Mouse (Mus musculus) hindlimb bud, embryonic 11.5 days (tissue): ENCODE measurements at regions not wholly inside any gene's neighbourhood (a gene's known extent, or its start where the extent isn't known, plus 50 kb on each side); places are given as distances from the start of the nearest gene placed in this dataset.
A peak's percentile ranks its signal among the peaks of the same experiment; 100 is the strongest.

Experiments
- DNase-seq: peaks from one replicate; pipeline ENCODE4 v3.0.0-alpha.2; 2012; ENCODE audit warnings: low read depth, low spot score; ENCODE audit errors: extremely low spot score

GRCm38 (mm10) chr2:146565693-146566092 lies 53.5 kb upstream of the Ralgapa2 start:
- no peak for DNase-seq

DNA sequence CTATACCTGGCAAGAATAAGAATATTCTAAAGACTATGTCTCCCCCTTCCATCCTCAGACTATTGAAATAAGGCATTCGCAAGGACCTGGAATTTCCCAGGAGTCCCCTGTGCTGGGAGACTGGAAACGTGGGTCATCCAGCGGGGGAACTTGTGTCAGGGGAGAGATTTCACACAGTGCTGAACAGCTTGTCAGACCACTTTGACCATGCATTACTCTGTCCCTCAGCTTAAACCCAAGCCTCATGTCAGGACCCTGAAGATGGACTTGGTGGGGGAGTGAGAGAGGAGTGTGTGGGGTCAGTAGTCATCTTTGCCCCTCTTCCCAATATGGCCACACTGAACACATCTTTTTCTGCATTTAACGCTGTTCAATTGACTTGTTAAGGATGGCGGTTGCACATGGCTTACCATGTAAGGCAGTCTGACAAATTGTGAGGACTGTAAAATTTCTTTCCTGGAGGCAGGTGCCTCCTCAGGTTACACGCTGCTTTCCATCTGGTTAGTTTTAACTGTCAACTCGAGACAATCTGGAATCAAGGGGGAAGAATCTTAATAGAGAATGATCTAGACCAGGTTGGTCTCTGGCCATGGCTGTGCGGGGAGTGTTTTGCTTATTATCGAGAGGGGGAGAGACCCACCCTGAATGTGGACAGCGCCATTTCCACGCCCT lies 56.2 kb upstream of the Ralgapa2 start:
- DNase-seq = no peak

DNA sequence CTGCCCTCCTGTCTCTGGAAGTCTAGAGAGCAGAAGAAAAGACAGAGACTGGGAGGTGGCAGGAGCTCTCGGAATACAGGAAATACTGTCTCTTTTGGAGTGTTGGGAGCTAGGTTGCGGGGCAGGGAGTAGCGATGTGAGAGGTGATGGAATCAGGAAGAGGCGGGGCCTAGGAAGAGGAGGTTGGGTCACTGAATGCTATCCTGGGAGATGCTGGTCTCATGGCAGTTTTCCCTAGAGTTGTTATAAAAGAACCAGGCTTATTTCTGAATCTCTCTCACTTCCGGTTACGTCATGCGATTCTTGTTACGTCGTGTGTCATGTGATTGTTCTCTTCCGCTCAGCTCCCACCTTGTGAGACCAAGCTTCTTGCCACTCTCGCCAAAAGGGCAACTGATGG lies 58.9 kb upstream of the Ralgapa2 start:
- DNase-seq = no peak

DNA sequence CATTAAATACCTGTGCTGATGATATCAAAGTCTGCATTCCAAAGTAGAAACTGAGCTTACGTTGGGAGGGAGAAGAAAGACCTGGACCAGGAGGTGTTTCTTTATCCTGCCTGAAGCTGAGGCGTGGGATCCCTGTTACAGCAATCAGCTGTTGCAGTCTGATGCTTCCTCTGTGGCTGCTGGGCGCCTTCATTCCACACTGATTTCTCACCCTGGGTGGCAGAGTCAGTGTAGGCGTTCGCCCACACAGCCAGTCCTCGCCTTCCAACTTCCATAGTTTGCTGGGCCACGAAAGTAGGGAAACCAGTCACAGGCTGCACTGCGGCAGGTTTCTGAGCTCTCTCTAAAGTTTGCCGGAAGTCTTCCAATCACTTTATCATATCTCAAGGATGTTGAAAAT lies 59.7 kb upstream of the Ralgapa2 start:
- DNase-seq = no peak

GRCm38 (mm10) chr2:146575610-146576297 lies 63.6 kb upstream of the Ralgapa2 start:
- DNase-seq = no peak

- DNase-seq = no peak
Measured at GRCm38 (mm10) chr2:146576298-146576905, 64.3 kb upstream of the Ralgapa2 start.

DNA sequence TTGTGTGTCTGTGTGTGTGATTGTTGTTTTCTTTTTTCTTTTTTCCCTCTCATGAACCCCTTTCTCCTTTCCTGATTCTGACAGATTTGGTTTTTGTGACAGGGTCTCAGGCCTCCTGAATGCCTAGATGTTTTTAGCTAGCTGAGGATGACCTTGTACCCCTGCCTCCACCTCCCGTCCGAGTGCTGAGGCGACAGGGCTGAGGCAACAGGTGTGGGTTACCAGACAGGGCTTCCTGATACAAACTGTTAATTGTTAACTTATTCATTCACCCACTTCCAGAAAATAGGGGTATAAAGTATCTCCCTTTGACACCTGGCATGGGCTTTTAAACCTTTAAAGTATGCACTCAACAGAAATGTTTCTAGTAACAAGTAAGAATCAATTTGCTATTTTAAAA lies 65.0 kb upstream of the Ralgapa2 start:
- no peak for DNase-seq

GRCm38 (mm10) chr2:146581220-146581619 lies 69.1 kb upstream of the Ralgapa2 start:
- DNase-seq = no peak

GRCm38 (mm10) chr2:146583807-146584388 lies 71.8 kb upstream of the Ralgapa2 start:
- DNase-seq = no peak

DNA sequence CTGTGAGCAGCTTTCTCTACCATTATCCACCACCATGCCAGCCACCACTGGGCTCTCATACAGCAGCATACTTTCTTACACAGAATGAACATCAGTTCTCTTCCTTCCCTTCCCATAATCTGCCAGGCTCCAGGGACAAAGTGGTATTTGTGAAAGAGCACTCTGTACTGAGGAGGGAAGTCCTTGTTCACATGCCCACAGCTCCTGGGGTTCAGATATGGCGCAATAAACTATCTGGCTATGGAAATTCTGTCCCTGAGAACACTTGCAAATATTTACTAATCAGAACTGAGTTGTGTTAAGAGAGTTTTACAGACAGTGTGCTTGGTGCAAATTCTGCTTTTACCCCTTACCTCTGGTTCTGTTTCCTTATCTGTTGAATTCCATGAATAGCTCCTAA lies 74.2 kb upstream of the Ralgapa2 start:
- DNase-seq = no peak

- no peak for DNase-seq
Measured at GRCm38 (mm10) chr2:146586981-146587380, 74.8 kb upstream of the Ralgapa2 start.

GRCm38 (mm10) chr2:146589860-146590259 lies 77.7 kb upstream of the Ralgapa2 start:
- DNase-seq = no peak

DNA sequence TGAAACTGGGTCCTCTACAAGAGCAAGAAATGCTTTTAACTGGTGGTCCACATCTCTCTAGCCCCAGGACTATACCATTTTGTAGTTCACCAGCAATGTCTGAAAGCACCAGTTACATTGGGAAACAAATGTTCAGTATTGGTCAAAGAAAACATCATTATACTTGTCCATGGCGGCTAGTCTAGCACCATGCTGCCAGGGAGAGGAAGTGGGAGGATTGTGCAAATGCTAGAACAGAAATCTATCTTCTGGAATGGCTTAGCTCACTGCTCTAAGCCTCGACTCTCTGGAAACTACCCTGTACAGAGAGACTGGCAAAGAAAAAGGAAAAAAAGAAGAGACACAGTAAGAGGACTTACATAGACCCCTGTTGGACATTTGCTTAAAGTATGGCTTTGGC lies 81.1 kb upstream of the Ralgapa2 start:
- DNase-seq = no peak

- no peak for DNase-seq
Measured at GRCm38 (mm10) chr2:146594212-146594611, 82.1 kb upstream of the Ralgapa2 start.

DNA sequence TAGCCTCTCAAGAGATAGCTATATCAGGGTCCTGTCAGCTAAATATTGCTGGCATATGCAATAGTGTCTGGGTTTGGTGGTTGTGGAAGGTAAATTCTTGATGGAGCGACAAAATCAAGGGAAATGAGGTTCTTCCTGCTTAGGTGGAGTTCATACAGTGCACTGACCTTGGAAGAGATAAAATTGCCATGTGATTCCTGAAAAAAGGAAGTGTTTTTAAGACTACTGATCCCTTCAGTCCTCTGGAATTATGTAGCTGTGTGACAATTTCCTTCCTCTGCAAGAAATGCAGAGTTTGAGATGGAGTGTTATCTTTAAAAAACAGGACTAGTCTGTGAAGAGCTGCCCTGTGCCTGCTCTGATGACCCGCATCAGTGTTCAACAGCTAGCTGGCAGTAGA lies 83.5 kb upstream of the Ralgapa2 start:
- DNase-seq = no peak

- no peak for DNase-seq
Measured at GRCm38 (mm10) chr2:146606170-146606569, 94.0 kb upstream of the Ralgapa2 start.

- DNase-seq = no peak
Measured at GRCm38 (mm10) chr2:146610896-146611295, 98.8 kb upstream of the Ralgapa2 start.

GRCm38 (mm10) chr2:146611886-146612521 lies 99.9 kb upstream of the Ralgapa2 start:
- peak; percentile 53 for DNase-seq

GRCm38 (mm10) chr2:146612522-146613288 lies 100.6 kb upstream of the Ralgapa2 start:
- DNase-seq = no peak

DNA sequence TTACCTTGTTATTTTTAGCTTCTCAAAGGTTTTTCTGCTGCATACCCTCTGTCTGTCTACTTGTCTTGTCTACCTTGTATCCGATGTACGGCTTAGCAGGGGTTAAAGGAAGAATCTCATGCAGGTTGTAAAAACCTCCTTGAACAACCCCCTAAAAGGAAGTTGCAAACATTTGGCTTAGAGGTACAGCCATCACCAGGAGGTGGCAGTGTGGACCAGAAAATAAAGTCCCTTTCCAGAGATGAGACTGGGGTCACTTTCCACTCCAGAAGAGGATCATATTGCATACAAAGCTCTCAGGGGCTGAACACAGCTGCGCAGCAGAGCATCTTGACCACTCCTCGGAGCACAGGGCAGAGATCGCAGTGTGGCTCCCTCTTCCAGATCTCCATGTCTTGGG lies 109.0 kb upstream of the Ralgapa2 start:
- peak; percentile 74 for DNase-seq

GRCm38 (mm10) chr2:146623052-146623451 lies 110.9 kb upstream of the Ralgapa2 start:
- no peak for DNase-seq
